Mouse (Mus musculus): ENCODE results near the gene Spr. TPM values are rescaled to one million over a fixed set of nuclear protein-coding genes. Genes with fewer than 3 reads are reported as not detected.
"Not testable (repeated sequence)": the region's sequence is repeated elsewhere in the genome, so short reads cannot be mapped to it uniquely, and the experiment has no call there.

Gene Spr
- polyA plus RNA-seq, 1 experiment from 2014 or later: 46.8 TPM

GRCm38 (mm10) chr6:85141013-85141412 lies 3.4 kb upstream of the Spr start:
- 11% methylated on average over 6 of the region's 7 CpGs for WGBS
- not testable (repeated sequence) for H3K4me3 ChIP-seq (ENCODE audit: low read depth, low read length); H3K27me3 ChIP-seq (ENCODE audit: control insufficient read depth, insufficient read depth, low read length); H3K36me3 ChIP-seq (ENCODE audit: control insufficient read depth, insufficient read depth, low read length); H3K9ac ChIP-seq (ENCODE audit: low read length); H3K27ac ChIP-seq (ENCODE audit: low read depth, low read length); ATAC-seq (ENCODE audit: insufficient read depth, low FRiP score, low TSS enrichment); H3K9me3 ChIP-seq (ENCODE audit: control insufficient read depth, low read length); H3K4me2 ChIP-seq (ENCODE audit: low read depth); H3K4me1 ChIP-seq (ENCODE audit: control insufficient read depth, insufficient read depth, low read length)
- DNase-seq (ENCODE audit: low spot score): peak; percentile 39

GRCm38 (mm10) chr6:85139534-85139933 lies 2.0 kb upstream of the Spr start:
- no peaks in the 10 kb centered on the region for H3K27me3 ChIP-seq (ENCODE audit: control insufficient read depth, insufficient read depth, low read length)
- H3K36me3 ChIP-seq (ENCODE audit: control insufficient read depth, insufficient read depth, low read length): no peaks in the 10 kb centered on the region

GRCm38 (mm10) chr6:85136784-85137183 lies 782 bp downstream of the Spr start:
- H3K9me3 ChIP-seq (ENCODE audit: control insufficient read depth, low read length); H3K27ac ChIP-seq (ENCODE audit: low read depth, low read length); H3K36me3 ChIP-seq (ENCODE audit: control insufficient read depth, insufficient read depth, low read length); ATAC-seq (ENCODE audit: insufficient read depth, low FRiP score, low TSS enrichment); H3K4me1 ChIP-seq (ENCODE audit: control insufficient read depth, insufficient read depth, low read length); DNase-seq (ENCODE audit: low spot score); H3K9ac ChIP-seq (ENCODE audit: low read length); H3K27me3 ChIP-seq (ENCODE audit: control insufficient read depth, insufficient read depth, low read length): not testable (repeated sequence)
- Histone ChIP-seq H3K4me3 (ENCODE audit: low read depth, low read length) (peak overlapping the region; percentile 81), H3K4me2 (ENCODE audit: low read depth) (peak overlapping the region; percentile 59)
- WGBS: 70% methylated on average over 7 of the region's 7 CpGs

More at GRCm38 (mm10) chr6:85139534-85139933, 2.0 kb upstream of the Spr start:
- H3K4me3 ChIP-seq (ENCODE audit: low read depth, low read length): no peak overlapping the region
- DNase-seq (ENCODE audit: low spot score): no peak
- WGBS: 92% methylated on average over 2 of the region's 2 CpGs
- H3K4me1 ChIP-seq (ENCODE audit: control insufficient read depth, insufficient read depth, low read length): peaks cover 2% of the 10 kb centered on the region; the same call in 1 of the 2 replicates
- H3K4me2 ChIP-seq (ENCODE audit: low read depth): no peak overlapping the region
- H3K27ac ChIP-seq (ENCODE audit: low read depth, low read length): no peak overlapping the region
- no peak overlapping the region for H3K9ac ChIP-seq (ENCODE audit: low read length)
- no peaks in the 10 kb centered on the region for H3K9me3 ChIP-seq (ENCODE audit: control insufficient read depth, low read length)
- ATAC-seq (ENCODE audit: insufficient read depth, low FRiP score, low TSS enrichment): no peak

GRCm38 (mm10) chr6:85132794-85133193 lies 4.8 kb downstream of the Spr start:
- not testable (repeated sequence) for H3K9ac ChIP-seq (ENCODE audit: low read length); H3K27ac ChIP-seq (ENCODE audit: low read depth, low read length); DNase-seq (ENCODE audit: low spot score); H3K9me3 ChIP-seq (ENCODE audit: control insufficient read depth, low read length); H3K27me3 ChIP-seq (ENCODE audit: control insufficient read depth, insufficient read depth, low read length); H3K36me3 ChIP-seq (ENCODE audit: control insufficient read depth, insufficient read depth, low read length); ATAC-seq (ENCODE audit: insufficient read depth, low FRiP score, low TSS enrichment); H3K4me3 ChIP-seq (ENCODE audit: low read depth, low read length); H3K4me1 ChIP-seq (ENCODE audit: control insufficient read depth, insufficient read depth, low read length); H3K4me2 ChIP-seq (ENCODE audit: low read depth)
- WGBS: 34% methylated on average over 3 of the region's 3 CpGs

GRCm38 (mm10) chr6:85132237-85132636 lies 5.3 kb downstream of the Spr start:
- H3K4me3 ChIP-seq (ENCODE audit: low read depth, low read length); DNase-seq (ENCODE audit: low spot score); H3K9ac ChIP-seq (ENCODE audit: low read length); H3K27ac ChIP-seq (ENCODE audit: low read depth, low read length); H3K27me3 ChIP-seq (ENCODE audit: control insufficient read depth, insufficient read depth, low read length); H3K4me2 ChIP-seq (ENCODE audit: low read depth); H3K36me3 ChIP-seq (ENCODE audit: control insufficient read depth, insufficient read depth, low read length); H3K9me3 ChIP-seq (ENCODE audit: control insufficient read depth, low read length); ATAC-seq (ENCODE audit: insufficient read depth, low FRiP score, low TSS enrichment); H3K4me1 ChIP-seq (ENCODE audit: control insufficient read depth, insufficient read depth, low read length): not testable (repeated sequence)
- 94% methylated on average over 3 of the region's 3 CpGs for WGBS

- DNase-seq (ENCODE audit: low spot score) (peak; percentile 77), ATAC-seq (ENCODE audit: insufficient read depth, low FRiP score, low TSS enrichment) (no peak)
- Histone ChIP-seq H3K36me3 (ENCODE audit: control insufficient read depth, insufficient read depth, low read length) (no peaks in the 10 kb centered on the region), H3K27ac (ENCODE audit: low read depth, low read length) (no peak overlapping the region), H3K9me3 (ENCODE audit: control insufficient read depth, low read length) (no peaks in the 10 kb centered on the region), H3K9ac (ENCODE audit: low read length) (no peak overlapping the region), H3K4me2 (ENCODE audit: low read depth) (no peak overlapping the region), H3K27me3 (ENCODE audit: control insufficient read depth, insufficient read depth, low read length) (peaks cover 8% of the 10 kb centered on the region), H3K4me1 (ENCODE audit: control insufficient read depth, insufficient read depth, low read length) (peaks cover 1% of the 10 kb centered on the region; the same call in 1 of the 2 replicates), H3K4me3 (ENCODE audit: low read depth, low read length) (no peak overlapping the region)
- 12% methylated on average over 4 of the region's 4 CpGs for WGBS
These were observed 5.9 kb downstream of the Spr start for GRCm38 (mm10) chr6:85131673-85132072.

- not testable (repeated sequence) for H3K4me2 ChIP-seq (ENCODE audit: low read depth); H3K4me3 ChIP-seq (ENCODE audit: low read depth, low read length); ATAC-seq (ENCODE audit: insufficient read depth, low FRiP score, low TSS enrichment); H3K4me1 ChIP-seq (ENCODE audit: control insufficient read depth, insufficient read depth, low read length); H3K27me3 ChIP-seq (ENCODE audit: control insufficient read depth, insufficient read depth, low read length); H3K27ac ChIP-seq (ENCODE audit: low read depth, low read length); H3K36me3 ChIP-seq (ENCODE audit: control insufficient read depth, insufficient read depth, low read length); H3K9me3 ChIP-seq (ENCODE audit: control insufficient read depth, low read length); H3K9ac ChIP-seq (ENCODE audit: low read length)
- WGBS: 47% methylated on average over 7 of the region's 11 CpGs
- peak; percentile 45 for DNase-seq (ENCODE audit: low spot score)
These were observed 19.7 kb downstream of the Spr start for GRCm38 (mm10) chr6:85117545-85118511.

- Histone ChIP-seq H3K4me1 (ENCODE audit: control insufficient read depth, insufficient read depth, low read length) (no peaks in the 10 kb centered on the region), H3K4me3 (ENCODE audit: low read depth, low read length) (no peak overlapping the region), H3K27ac (ENCODE audit: low read depth, low read length) (no peak overlapping the region), H3K9me3 (ENCODE audit: control insufficient read depth, low read length) (no peaks in the 10 kb centered on the region), H3K36me3 (ENCODE audit: control insufficient read depth, insufficient read depth, low read length) (no peaks in the 10 kb centered on the region), H3K27me3 (ENCODE audit: control insufficient read depth, insufficient read depth, low read length) (no peaks in the 10 kb centered on the region), H3K9ac (ENCODE audit: low read length) (no peak overlapping the region), H3K4me2 (ENCODE audit: low read depth) (no peak overlapping the region)
- no peak for ATAC-seq (ENCODE audit: insufficient read depth, low FRiP score, low TSS enrichment)
- 87% methylated on average over 10 of the region's 10 CpGs for WGBS
- no peak for DNase-seq (ENCODE audit: low spot score)
These were observed 32.4 kb downstream of the Spr start for GRCm38 (mm10) chr6:85105033-85105615.
